Mouse (Mus musculus) NIH3T3 (cell line): ENCODE data around the gene Vmn1r126.
"Not testable (repeated sequence)": the region's sequence is repeated elsewhere in the genome, so short reads cannot be mapped to it uniquely, and the experiment has no call there.

Experiments used
- DNase-seq: peaks from one replicate; pipeline ENCODE4 v3.0.0-alpha.2; 2012; ENCODE audit warnings: low read depth

Gene Vmn1r126

GRCm38 (mm10) chr7:21301367-21301766, at the start of gene Vmn1r126:
Vmn1r126 (minus strand) TSS chr7:21301467.
- not testable (repeated sequence) for DNase-seq

- DNase-seq, result not testable (repeated sequence)
Measured at GRCm38 (mm10) chr7:21349073-21349472, 47.8 kb upstream of the Vmn1r126 start, which contains the start of gene Vmn1r128. Vmn1r128 (plus strand) TSS chr7:21349373.

GRCm38 (mm10) chr7:21319761-21320160, 18.5 kb upstream of the Vmn1r126 start, which contains the start of gene Vmn1r127:
Vmn1r127 (minus strand) TSS chr7:21319861.
- DNase-seq, result not testable (repeated sequence)

- not testable (repeated sequence) for DNase-seq
Measured at GRCm38 (mm10) chr7:21271879-21272278, 29.4 kb downstream of the Vmn1r126 start, which contains the start of gene Vmn1r125. Vmn1r125 (plus strand) TSS chr7:21272179.

- not testable (repeated sequence) for DNase-seq
Measured at GRCm38 (mm10) chr7:21260517-21260916, 40.8 kb downstream of the Vmn1r126 start, which contains the start of gene Vmn1r124. Vmn1r124 (minus strand) TSS chr7:21260617.
